Mouse (Mus musculus) right cerebral cortex, postnatal 25 days (tissue): ENCODE results near the gene Tfap2d.

Source experiments
- DNase-seq: peaks from one replicate; pipeline ENCODE4 v3.0.0; 2022

Gene Tfap2d

DNA sequence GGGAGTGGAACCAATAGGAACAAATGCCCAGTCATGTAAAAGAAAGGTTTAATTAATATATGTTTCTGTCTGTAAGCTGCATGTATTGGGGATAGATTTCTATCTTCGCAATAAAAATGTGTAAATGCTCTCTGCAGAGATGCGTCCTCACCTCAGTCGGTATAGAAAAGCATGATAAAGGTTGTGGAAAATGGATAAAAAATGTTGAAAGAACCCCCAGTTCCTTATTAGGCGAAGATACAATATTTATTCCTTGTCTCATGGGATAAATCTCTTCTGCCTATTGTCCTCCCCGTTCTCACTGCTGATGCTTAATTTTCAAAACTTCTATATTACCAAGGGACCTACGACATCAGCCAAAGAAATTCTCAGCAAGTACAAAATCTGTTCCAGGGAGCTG, at the start of gene Tfap2d:
Tfap2d (plus strand) TSS at position 392 of the 400 bp plus-strand sequence.
- DNase-seq, result no peak

DNA sequence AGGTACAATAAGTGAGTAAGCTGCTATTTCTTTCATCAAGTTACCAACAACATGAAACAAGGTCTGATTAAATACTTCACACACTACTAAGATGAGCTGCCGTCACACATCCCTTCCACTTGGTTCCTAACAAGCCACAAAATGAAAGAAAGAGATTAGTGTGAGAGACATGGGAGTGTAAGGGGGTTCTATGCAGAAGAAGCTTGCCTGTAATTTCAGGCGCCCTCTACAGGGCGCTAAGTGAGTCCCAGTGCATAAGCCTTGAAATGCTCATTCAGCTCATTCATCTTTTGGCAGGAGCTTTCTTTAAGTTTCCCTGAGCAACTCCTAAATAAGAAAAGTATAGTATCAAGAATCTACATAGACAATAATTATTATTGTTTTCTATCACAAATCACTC, 46.5 kb upstream of the Tfap2d start:
- DNase-seq, result no peak

DNA sequence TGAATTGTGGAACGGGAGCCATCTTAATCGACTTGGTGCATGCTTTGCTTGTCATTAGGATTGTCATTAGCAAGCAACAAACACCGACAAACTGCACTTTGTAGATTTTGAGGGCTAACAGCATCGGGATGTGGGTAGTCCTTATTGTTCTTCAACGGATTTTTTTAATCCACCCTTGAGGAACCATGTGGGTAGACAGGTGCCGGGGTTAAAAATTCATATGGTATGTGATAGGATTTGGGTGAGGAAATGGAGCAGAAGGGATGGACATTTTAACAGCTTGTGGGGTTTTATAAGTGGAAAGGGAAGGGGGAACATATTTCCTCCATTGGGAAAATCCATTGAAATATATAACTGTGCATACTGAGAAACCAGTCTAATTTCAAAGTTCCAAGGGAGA, 46.0 kb upstream of the Tfap2d start:
- DNase-seq, result no peak

DNA sequence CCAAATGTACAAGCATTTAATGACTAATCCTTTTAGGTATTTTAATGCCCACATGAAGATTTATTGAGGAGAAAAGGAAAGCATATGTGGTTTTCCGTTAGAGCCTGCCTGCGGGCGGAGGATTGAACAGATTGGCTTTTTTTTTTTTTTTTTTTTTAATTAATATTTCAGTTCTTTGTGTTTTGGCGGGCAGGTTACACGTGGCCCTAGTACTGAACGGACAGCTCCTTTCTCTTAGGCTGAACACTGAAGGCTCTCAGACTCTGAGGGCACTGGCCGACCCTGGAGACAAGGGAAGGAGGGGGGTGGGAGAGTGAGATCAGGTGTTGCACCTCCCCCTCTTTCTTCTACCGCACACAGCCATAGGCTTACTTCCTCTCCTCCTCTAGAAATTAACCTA, 14.7 kb upstream of the Tfap2d start:
- no peak for DNase-seq

DNA sequence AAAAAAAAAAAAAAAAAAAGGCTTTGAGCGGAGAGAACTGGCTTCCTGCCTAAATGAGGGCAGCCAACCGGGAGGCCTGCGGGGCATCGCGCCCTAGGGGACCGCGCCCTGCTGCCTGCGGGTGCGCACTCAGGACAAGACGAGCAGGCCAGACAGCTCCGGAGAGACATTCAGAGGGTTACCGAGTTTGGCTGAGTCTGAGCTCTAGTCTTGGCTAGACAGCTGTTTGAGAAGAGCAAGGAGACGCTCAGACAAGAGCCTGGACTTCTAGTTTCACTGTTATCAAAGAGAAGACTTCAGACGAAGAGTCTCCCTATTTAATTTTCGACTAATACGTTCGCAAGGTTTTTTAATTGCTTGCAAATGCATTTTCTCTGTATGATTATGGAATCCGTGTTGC, 5.9 kb upstream of the Tfap2d start:
- no peak for DNase-seq

DNA sequence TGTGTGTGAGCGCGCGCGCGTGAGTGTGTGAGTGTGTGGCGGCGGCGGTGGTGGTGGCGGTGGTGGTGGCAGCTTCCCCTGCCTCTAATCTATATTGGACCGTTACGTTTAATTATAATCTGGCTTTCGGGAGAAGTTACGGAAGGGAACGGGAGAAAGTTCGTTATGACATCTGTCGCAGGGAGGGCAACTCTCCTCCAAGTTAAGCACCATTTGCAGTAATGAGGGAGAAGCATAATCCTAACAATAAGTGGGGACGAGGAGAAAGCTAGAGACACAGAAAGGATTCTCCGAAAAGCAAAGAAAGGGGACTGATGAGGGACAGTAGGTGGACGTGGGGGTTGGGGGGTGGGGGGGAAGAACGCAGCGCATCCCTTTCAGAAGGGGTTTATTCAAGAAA, 494 bp downstream of the Tfap2d start:
- no peak for DNase-seq

DNA sequence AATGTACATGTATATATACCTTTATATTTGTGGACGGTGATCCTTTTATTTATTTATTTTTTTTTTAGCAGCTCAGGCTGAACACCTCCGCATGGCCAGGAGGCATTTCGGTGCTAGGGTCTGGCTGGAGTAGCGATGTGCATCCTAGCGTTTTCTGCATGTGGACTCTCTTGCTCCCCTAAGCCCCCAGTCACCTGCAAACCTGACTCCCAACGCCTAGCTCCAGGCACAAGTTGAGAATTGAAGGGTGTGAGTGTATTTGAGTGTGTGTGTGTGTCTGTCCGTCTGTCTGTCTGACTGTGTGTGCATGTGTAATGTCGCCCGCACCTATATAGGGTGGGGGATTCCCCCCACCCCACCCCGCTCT, 937 bp downstream of the Tfap2d start:
- no peak for DNase-seq

DNA sequence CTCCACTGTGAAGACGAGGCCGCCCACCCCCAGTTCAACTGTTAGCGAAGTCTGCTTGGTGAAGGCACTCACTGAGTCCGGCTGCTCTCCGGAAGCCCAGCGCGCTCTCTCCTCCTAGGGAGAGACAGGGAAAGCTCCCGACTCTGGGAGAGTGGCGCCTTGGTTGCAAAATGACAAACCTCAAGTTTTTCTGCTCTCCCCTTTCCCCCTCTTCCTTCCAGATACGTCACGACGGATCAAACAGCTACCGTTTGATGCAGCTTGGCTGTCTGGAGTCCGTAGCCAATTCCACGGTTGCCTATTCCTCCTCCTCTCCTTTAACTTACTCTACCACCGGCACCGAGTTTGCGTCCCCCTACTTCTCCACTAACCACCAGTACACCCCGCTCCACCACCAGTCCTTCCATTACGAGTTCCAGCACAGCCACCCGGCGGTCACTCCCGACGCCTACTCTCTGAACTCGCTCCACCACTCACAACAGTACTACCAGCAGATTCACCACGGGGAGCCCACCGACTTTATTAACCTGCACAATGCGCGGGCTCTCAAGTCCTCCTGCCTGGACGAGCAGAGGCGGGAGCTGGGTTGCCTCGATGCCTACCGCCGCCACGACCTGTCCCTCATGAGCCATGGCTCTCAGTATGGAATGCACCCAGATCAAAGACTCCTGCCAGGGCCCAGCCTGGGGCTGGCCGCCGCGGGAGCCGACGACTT, 1.5 kb downstream of the Tfap2d start:
- DNase-seq, result no peak

DNA sequence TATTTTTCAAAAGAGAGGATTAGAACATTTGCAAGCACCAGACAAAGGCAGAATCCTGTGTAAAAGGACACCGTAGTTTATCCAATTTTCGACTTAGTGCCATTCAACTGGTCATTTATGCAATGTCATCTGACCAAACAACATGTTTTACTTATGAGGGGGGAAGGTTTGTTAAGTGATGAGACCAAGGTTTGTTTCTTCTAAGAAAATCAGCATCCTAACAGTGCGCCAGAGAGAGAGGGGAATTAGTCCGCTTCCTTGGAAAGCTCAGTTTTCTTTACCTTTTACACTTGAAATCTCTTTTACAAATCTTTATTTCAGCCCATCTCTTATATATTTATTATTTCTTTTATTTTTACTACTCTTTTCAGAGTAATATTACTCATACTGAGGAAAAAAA, 3.6 kb downstream of the Tfap2d start:
- no peak for DNase-seq

DNA sequence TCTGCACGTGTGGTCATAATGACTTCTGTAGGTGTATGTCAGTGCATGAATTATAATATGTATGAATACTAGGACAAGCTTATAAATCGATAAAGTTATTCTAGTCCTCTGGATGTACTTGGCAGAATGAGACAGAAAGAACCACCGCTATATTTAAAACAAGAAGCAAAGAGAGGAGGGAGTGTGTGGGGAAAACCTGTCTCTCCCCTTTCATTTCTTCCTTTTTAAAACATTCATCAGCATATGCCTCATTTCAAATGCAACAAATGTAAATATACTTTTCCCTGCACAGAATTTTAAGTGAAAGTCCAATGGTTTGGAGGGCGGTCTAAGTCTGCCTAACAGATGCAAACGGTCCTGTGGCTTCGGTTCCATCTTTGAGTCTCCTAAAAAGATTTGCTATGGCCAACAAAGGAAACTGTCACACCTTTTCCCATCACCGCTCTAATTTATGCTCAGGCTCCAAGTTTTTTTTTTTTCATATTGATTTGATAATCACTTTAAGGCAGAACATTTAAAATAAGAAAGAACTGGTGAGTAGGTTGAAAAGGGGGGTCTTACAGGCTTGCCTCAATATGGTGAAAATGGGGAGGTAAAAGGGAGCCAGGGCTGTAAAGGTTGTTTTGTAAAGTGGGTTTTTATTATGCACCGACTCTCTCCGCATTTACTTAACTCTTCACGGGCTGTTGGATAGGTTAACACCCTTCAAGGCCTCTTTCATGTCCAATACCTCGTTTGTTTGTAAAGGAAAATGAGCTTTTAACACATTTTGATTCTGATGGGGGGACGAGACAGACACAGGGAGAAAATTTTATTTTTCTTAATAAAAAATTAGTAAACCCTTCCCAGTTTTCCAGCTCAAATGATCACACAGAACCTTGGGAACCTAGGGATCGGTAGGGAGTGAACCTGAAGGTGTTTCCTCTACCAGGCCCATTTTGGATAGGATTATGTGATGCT, 4.3 kb downstream of the Tfap2d start:
- DNase-seq, result no peak

DNA sequence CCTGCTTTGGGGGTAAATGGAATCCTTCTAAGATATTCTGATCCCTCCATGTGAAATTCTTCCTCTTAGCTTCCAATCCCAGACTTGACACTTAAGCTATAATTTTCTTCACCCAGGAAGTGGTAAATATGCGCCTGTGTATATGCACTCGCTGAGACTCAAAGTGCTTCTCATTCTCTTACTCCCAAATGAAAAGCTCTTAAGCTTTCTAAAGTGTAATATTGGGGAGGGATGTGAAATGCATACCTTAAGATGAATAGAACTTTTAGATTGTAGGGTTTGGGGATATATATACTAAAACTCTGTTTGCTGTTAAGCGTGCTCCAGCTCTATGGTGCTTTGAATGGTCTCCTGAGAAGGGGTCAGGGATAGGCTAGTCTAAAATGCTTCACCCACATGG, 5.0 kb downstream of the Tfap2d start:
- no peak for DNase-seq

DNA sequence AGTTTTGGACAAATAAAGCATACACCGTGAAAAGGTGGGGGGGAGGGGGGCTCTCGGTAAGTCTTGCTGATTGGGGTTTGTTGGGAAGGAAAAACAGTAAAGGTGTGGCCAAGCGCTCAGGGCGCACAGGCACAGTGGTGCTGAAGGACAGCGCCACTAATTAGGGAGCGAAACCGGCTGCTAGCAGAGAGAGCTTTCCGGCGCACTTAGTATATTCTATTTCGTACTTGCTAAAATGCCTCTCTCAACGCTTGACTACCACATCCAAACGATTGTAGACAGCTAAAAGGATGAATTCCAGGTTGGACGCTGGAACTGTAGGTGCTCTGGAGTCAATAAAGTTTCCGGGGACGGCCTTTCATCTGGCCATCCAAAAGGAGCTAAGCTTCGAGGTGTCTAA, 6.9 kb downstream of the Tfap2d start:
- no peak for DNase-seq

DNA sequence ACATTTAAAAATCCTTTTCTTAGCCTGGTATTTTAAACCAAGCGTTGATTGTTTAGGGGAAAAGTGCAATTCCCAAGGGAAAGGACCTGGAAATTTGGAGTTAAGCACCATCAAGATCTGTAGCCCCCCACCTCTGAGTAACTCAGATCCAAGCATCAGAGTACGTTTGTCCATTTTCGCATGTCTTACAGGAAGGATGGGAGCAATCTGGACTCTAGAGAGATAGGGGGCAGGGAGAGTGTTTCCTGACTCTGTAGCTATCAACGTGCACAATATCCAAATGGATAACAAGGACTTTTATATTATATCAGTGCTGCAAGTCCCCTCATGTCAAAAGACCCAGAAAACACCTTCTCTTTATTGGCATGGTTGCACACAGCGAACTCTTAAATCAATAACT, 7.4 kb downstream of the Tfap2d start:
- no peak for DNase-seq

DNA sequence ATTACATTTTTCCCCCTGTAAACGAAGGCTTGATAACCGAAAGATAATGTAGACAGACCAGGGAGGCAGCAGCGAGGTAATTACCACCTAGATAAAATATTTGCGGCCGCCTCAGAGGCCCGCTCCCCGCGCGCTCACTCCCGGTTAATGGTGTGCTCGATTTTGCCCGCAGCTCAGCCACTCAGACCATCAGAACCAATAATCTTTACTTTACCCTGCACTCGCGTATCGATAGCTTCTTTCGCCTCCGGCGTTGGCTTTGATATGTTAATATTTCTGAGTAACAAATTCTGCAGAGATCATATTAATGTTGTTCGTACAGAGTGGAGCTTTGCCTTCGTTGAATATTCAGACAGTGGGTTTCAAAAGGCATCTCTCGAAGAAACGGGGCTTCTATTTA, 8.2 kb downstream of the Tfap2d start:
- no peak for DNase-seq

DNA sequence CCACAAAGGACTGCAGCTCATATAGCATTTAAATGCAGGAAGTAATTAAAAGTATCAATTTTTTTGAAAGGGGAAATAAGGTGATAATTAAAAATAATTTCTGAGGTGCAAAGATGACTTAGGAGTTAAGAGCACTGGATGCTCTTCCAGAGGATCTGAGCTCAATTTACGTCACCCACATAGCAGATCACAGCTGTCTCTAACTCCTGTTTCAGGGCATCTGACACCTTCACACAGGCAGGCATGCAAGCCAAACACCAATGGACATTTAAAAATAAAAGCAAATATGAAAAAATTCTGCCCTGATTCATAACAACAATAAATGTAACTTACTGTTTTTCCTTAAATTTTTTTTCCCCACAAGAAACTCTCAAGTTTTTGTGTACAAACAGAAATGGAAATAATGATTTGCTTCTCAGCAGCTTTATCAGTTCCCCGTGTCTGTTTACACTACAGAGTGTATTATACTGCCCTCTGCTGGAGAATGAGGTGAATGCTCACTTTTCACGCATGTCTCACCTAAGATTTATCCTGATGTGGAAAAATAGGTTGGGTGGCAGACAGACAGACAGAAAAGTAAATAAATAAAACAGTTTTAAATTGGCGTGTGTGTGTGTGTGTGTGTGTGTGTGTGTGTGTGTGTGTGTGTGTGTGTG, 76.0 kb downstream of the Tfap2d start:
- no peak for DNase-seq

DNA sequence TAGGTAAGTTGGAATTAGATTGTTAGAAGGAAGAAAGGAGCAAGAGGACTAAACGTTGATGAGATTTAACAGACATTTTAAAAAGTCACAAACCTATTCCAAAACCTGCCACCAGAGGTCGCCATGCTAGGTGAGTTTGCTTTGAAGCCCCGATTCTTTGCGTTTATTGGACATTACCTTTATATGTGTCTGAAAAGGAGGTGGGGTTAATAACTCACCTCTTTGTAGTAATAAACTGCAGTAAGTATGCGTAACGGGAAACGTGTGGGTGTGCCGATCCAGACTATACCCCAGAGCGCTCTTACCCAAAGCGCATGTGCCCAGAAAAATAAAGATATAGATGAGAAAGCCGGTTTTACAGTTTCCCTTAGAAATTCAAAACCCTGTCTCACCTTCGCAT, 102.8 kb downstream of the Tfap2d start:
- DNase-seq, result no peak

DNA sequence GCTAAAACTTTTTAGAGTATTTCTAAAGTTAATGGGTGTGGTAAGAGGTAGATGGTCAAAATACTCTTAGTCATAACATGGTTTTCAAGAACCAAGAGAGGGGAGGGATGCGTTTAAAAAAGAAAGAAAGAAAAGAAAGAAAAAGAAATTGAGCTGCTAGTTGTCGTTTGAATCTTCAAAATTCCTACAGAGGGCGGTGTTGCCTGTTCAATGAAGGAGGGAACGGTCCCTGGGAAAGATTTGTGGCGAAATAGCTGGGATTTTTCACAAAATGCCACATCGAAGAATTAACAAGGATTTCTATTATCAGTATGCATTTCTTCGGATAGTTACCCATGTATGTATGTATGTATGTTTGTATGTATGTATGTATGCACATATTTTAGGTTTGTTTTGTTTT, 103.4 kb downstream of the Tfap2d start:
- DNase-seq, result no peak

DNA sequence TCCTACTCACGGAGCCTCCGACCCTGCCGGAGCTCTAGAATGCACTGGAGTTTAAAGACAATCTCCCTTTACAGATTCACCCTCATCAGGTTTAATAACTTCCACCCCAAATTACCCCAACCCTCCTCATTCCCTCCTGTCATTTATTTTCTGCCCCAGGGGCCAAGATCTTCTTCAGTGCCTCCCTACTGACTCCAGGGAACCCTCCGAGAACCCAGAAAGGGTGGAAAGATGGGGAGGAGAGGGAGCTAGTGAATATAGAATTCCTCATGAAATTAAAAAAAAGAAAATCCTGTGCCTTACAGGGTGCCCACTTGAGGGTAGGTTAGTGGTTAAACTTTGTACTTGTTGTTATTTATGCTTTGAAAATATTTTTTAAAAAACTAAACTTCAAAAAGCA, 104.8 kb downstream of the Tfap2d start:
- DNase-seq, result no peak

DNA sequence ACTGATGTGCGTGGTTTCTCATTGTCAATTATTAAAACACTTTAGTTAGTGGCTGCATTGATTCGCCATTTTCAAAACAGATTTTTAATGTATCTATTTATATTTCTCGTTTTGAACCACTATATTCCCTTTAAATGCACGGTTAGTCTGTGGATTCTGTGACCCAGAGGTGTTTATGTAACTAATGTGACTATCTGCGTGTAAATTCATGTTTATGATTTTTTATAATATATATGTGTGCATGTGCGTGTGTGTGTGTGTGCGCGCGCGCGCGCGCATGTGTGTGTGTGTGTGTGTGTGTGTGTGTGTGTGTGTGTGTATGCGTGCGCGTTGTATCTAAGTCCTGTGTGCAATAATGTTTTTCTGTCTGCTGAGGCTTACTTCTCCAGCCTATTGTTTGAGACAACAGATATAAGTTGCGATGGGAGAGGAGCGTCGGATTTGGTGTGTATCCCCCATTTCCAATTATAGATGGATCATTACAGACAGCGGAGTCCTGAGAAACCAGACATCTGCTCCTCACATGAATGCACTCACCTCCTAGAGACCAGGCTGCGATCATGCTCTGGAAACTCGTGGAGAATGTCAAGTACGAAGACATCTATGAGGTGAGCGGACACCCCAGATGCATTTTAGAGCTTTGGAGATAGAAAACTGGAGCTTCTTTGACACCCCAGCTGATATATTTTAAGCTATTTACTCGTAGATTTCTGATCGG, 106.0 kb downstream of the Tfap2d start, which contains the start of gene Tfap2b:
Tfap2b (plus strand) TSS at position 274 of the 718 bp plus-strand sequence.
- DNase-seq, result no peak

DNA sequence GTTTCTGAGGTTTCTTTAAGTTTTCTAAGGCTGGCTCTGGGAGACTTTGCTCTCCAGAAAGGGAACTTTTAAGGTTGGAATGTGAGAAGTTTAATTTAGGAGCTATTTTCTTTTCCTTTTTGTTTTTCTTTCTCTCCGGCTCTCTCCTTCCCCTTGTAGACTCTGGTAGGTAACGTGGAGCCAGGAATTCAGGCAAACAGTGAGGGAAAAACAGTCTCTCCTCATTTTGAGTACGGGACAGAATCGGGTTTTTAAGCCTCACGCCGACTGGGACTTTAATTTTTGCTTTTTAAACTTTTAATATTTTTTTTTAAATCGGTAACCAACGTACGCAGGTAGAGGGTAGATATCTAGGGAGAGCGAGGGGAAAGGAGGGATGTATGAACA, 106.5 kb downstream of the Tfap2d start:
- DNase-seq, result no peak

DNA sequence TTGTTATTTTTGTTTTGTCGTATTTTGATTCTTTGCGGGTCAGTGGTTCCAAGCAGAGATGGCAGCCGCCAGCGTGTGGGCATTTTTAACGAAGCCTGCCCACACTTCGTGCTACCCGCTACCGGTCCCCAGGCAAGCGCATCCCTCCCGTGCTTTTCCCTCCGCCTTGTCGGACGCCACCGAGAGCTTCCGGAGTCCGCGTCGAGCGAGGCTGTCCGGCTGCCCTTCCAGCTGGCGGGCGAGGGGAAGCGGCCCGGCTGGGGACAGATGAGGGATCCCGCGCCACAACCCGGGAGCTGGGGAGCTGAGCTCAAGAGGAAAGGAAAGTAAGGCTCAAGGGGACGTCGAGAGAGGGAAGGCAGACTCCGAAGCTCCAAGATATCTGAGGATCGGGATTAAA, 107.0 kb downstream of the Tfap2d start:
- no peak for DNase-seq

DNA sequence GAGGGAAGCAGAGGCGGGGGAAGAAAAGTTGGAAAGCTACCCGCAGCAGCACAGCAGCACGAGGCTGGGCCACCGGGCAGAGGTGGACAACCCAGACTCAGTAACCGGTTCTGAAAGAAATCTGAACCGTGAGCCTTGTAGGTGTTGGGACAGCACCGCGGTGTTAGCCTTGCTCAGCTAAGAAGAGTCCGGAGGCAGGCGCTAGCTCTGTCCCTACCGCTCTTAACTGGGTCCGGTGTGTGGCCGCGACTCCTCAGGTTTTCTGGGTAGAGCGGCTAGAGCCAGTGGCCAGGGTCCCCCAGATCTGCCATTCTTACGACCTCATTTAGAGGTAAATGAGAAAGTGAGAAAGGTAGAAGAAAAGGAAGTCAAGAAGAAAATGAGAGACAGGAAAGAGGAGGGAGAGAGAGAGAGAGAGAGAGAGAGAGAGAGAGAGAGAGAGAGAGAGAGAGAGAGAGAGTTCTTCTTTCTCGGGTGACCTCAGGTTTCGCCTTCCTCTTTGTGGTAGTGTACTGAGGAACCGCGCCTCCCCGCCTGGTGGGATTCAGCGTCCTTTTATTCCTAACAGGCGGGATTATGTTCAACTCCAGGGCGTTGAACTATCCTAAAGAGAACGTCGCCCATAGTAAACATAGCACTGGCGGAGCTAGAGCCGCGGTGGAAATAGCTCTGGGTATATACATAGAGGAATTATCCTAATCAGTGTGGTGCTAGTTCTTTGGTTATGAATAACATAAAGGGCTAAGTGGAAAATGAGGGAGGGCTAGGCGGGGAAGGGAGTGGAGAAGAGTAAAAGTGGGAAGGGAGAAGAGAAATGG, 107.6 kb downstream of the Tfap2d start:
- DNase-seq, result no peak
